Mouse (Mus musculus) testis, adult 2 months (tissue): ENCODE results near the gene Slc25a29. TPM values are rescaled to one million over a fixed set of nuclear protein-coding genes. Genes with fewer than 3 reads are reported as not detected.

Experiments used
- H3K27ac ChIP-seq: fragments of 200-500 bp; 2 replicates; pipeline ENCODE4 v1.5.1; 2012; ENCODE audit warnings: low read depth, low read length; ENCODE audit not compliant: control insufficient read depth, insufficient read depth
- H3K27me3 ChIP-seq: fragments of 200-500 bp; 2 replicates; pipeline ENCODE4 v1.6.1; 2012; ENCODE audit warnings: mild to moderate bottlenecking, low read length, moderate library complexity; ENCODE audit not compliant: control insufficient read depth, insufficient read depth
- H3K36me3 ChIP-seq: fragments of 200-500 bp; 2 replicates; pipeline ENCODE4 v1.6.1; 2012; ENCODE audit warnings: mild to moderate bottlenecking, low read length; ENCODE audit not compliant: control insufficient read depth, insufficient read depth
- H3K4me1 ChIP-seq: fragments of 200-500 bp; 2 replicates; pipeline ENCODE4 v1.6.1; 2012; ENCODE audit warnings: low read length; ENCODE audit not compliant: control insufficient read depth, insufficient read depth
- H3K4me3 ChIP-seq: fragments of 200-500 bp; 2 replicates; pipeline ENCODE4 v1.5.1; 2012; ENCODE audit warnings: low read depth, mild to moderate bottlenecking, low read length, moderate library complexity, mixed read lengths; ENCODE audit not compliant: control insufficient read depth
- CTCF ChIP-seq: fragments of 200-500 bp; IDR thresholded peaks from 2 replicates; pipeline ENCODE4 v1.5.1; 2012; ENCODE audit warnings: low read depth, mild to moderate bottlenecking, inconsistent platforms, low read length, moderate library complexity; ENCODE audit not compliant: control insufficient read depth, insufficient read depth, insufficient replicate concordance
- POLR2A ChIP-seq: fragments of 200-500 bp; IDR thresholded peaks from 2 replicates; pipeline ENCODE4 v1.6.1; 2012; ENCODE audit warnings: low read depth, mild to moderate bottlenecking, inconsistent platforms, low read length, moderate library complexity; ENCODE audit not compliant: control insufficient read depth
- polyA plus RNA-seq: library from polyadenylated mRNA; depleted of rRNA; stranded (reverse); fragments of >200 nt; gene quantifications from 2 replicates; pipeline ENCODE4 v1.2.3, GENCODE M21; 2012

Gene Slc25a29
- polyA plus RNA-seq, 1 experiment = 2.8 TPM

GRCm38 (mm10) chr12:108814470-108814869 lies 21.2 kb downstream of the Slc25a29 start:
- Histone ChIP-seq H3K27me3 (no peaks in the 10 kb centered on the region), H3K4me3 (no peak overlapping the region), H3K36me3 (peaks cover 2% of the 10 kb centered on the region), H3K27ac (no peak overlapping the region), H3K4me1 (no peaks in the 10 kb centered on the region)
- TF ChIP-seq CTCF (no peak), POLR2A (no peak)

- H3K27ac ChIP-seq = no peak overlapping the region
- TF ChIP-seq CTCF (no peak), POLR2A (no peak)
- H3K27me3 ChIP-seq = no peaks in the 10 kb centered on the region
- no peaks in the 10 kb centered on the region for H3K4me1 ChIP-seq
- peaks cover 2% of the 10 kb centered on the region for H3K36me3 ChIP-seq
- no peak overlapping the region for H3K4me3 ChIP-seq
These were observed 23.2 kb downstream of the Slc25a29 start for GRCm38 (mm10) chr12:108812463-108812862.

- no peaks in the 10 kb centered on the region for H3K27me3 ChIP-seq
- no peaks in the 10 kb centered on the region for H3K4me1 ChIP-seq
- H3K27ac ChIP-seq = no peak overlapping the region
- H3K4me3 ChIP-seq = no peak overlapping the region
- TF ChIP-seq CTCF = no peak
- TF ChIP-seq POLR2A = no peak
- H3K36me3 ChIP-seq = peaks cover 2% of the 10 kb centered on the region
These were observed 24.6 kb downstream of the Slc25a29 start for GRCm38 (mm10) chr12:108811133-108811532.

GRCm38 (mm10) chr12:108810309-108810708 lies 25.4 kb downstream of the Slc25a29 start:
- no peak overlapping the region for H3K4me3 ChIP-seq
- no peaks in the 10 kb centered on the region for H3K4me1 ChIP-seq
- H3K27me3 ChIP-seq = no peaks in the 10 kb centered on the region
- no peak overlapping the region for H3K27ac ChIP-seq
- peaks cover 2% of the 10 kb centered on the region for H3K36me3 ChIP-seq
- TF ChIP-seq POLR2A = no peak
- no peak for TF ChIP-seq CTCF

- TF ChIP-seq POLR2A = no peak
- no peak for TF ChIP-seq CTCF
- peaks cover 2% of the 10 kb centered on the region for H3K36me3 ChIP-seq
- no peaks in the 10 kb centered on the region for H3K27me3 ChIP-seq
- no peak overlapping the region for H3K4me3 ChIP-seq
- no peaks in the 10 kb centered on the region; the same call in 1 of the 2 replicates for H3K4me1 ChIP-seq
- H3K27ac ChIP-seq = no peak overlapping the region
These were observed 25.9 kb downstream of the Slc25a29 start for GRCm38 (mm10) chr12:108809771-108810170.

GRCm38 (mm10) chr12:108808465-108808864 lies 27.2 kb downstream of the Slc25a29 start:
- Histone ChIP-seq H3K4me1 (no peaks in the 10 kb centered on the region; the same call in none of the 2 replicates), H3K27ac (no peak overlapping the region), H3K36me3 (no peaks in the 10 kb centered on the region; the same call in none of the 2 replicates), H3K4me3 (no peak overlapping the region), H3K27me3 (no peaks in the 10 kb centered on the region)
- TF ChIP-seq POLR2A = no peak
- TF ChIP-seq CTCF = no peak

GRCm38 (mm10) chr12:108804388-108804787 lies 31.3 kb downstream of the Slc25a29 start:
- Histone ChIP-seq H3K4me1 (peaks cover 3% of the 10 kb centered on the region), H3K27ac (peak overlapping the region; percentile 30; the same call in 1 of the 2 replicates), H3K27me3 (no peaks in the 10 kb centered on the region), H3K4me3 (no peak overlapping the region), H3K36me3 (no peaks in the 10 kb centered on the region; the same call in 1 of the 2 replicates)
- no peak for TF ChIP-seq CTCF
- no peak for TF ChIP-seq POLR2A

- no peaks in the 10 kb centered on the region for H3K27me3 ChIP-seq
- no peaks in the 10 kb centered on the region; the same call in 1 of the 2 replicates for H3K36me3 ChIP-seq
- no peak overlapping the region for H3K4me3 ChIP-seq
- H3K27ac ChIP-seq = no peak overlapping the region
- TF ChIP-seq POLR2A (no peak), CTCF (no peak)
- H3K4me1 ChIP-seq = peaks cover 3% of the 10 kb centered on the region
These were observed 34.1 kb downstream of the Slc25a29 start for GRCm38 (mm10) chr12:108801613-108802012.
